ENCODE assay signal across 22 mouse cellular contexts in genomic region chr10:110156412-110156811, GRCm38 (mm10).
DNase-seq lines count a peak whose midpoint lies in the region; ATAC-seq and TF ChIP-seq lines count a peak whose summit lies in the region.
"Had no signal": no experiment of that assay in that cellular context is flagged by ENCODE, and none has a peak within 500 bp of the region (broad histone marks: within the 10 kb centered on the region; RNA-seq: fewer than 3 reads in every experiment).

No protein-coding gene starts in this region.

- DNase-seq in hindbrain, embryonic 14.5 days (ENCODE audit: low spot score): no peak
- DNase-seq in hindbrain, postnatal 0 days (ENCODE audit: low spot score): no peak
- DNase-seq in lung, adult 18-20 months: no peak
- DNase-seq in lung, postnatal 25 days (ENCODE audit: low spot score): peak; percentile 11
- no peak for DNase-seq in lung, postnatal 36 days
- DNase-seq: adrenal gland, postnatal 10 days; adrenal gland, postnatal 36 days; cerebellum, adult 18-20 months; cerebellum, adult 9-10 months; cerebellum, postnatal 14 days; gastrocnemius, adult 2 months; gastrocnemius, postnatal 14 days; heart, adult 11 months had no signal

- H3K27me3 ChIP-seq in hindbrain, embryonic 14.5 days (ENCODE audit: control insufficient read depth, insufficient read depth, low read length): no peaks in the 10 kb centered on the region
- no peaks in the 10 kb centered on the region for H3K27me3 ChIP-seq in hindbrain, postnatal 0 days (ENCODE audit: insufficient read depth, low read length)
- no peaks in the 10 kb centered on the region for H3K27me3 ChIP-seq in lung, embryonic 15.5 days
- H3K27me3 ChIP-seq: embryonic facial prominence, embryonic 12.5 days; embryonic facial prominence, embryonic 15.5 days; hindbrain, embryonic 12.5 days had no signal

- no peak overlapping the region for H3K4me2 ChIP-seq in hindbrain, embryonic 14.5 days (replicated peaks)
- no peak overlapping the region for H3K4me2 ChIP-seq in hindbrain, postnatal 0 days (ENCODE audit: low read depth, low read length)
- no peak overlapping the region for H3K4me2 ChIP-seq in lung, embryonic 15.5 days
- H3K4me2 ChIP-seq: embryonic facial prominence, embryonic 12.5 days; embryonic facial prominence, embryonic 15.5 days; heart, embryonic 11.5 days; hindbrain, embryonic 12.5 days had no signal

- WGBS in hindbrain, embryonic 14.5 days: 51% methylated on average over 1 of the region's 1 CpGs
- WGBS in hindbrain, postnatal 0 days: 32% methylated on average over 1 of the region's 1 CpGs
- WGBS in lung, embryonic 15.5 days: 13% methylated on average over 1 of the region's 1 CpGs

- no peak overlapping the region for H3K9ac ChIP-seq in hindbrain, embryonic 14.5 days
- H3K9ac ChIP-seq in hindbrain, postnatal 0 days (replicated peaks; ENCODE audit: low read length): no peak overlapping the region
- H3K9ac ChIP-seq in lung, embryonic 15.5 days: no peak overlapping the region
- H3K9ac ChIP-seq: embryonic facial prominence, embryonic 12.5 days; embryonic facial prominence, embryonic 15.5 days; forebrain, postnatal 0 days; hindbrain, embryonic 12.5 days had no signal

- no peak for ATAC-seq in hindbrain, embryonic 14.5 days (ENCODE audit: low FRiP score)
- no peak for ATAC-seq in hindbrain, postnatal 0 days
- peak; percentile 71 for ATAC-seq in lung, embryonic 15.5 days (ENCODE audit: borderline replicate concordance, extremely low read depth, low FRiP score, low TSS enrichment)
- ATAC-seq: forebrain, embryonic 14.5 days; hindbrain, embryonic 16.5 days; Patski had no signal

- H3K36me3 ChIP-seq in hindbrain, embryonic 14.5 days (replicated peaks; ENCODE audit: control insufficient read depth, insufficient read depth): no peaks in the 10 kb centered on the region
- H3K36me3 ChIP-seq in hindbrain, postnatal 0 days (ENCODE audit: insufficient read depth, low read length): no peaks in the 10 kb centered on the region
- H3K36me3 ChIP-seq in lung, embryonic 15.5 days: no peaks in the 10 kb centered on the region
- H3K36me3 ChIP-seq: embryonic facial prominence, embryonic 12.5 days; embryonic facial prominence, embryonic 15.5 days; hindbrain, embryonic 12.5 days had no signal

- 0 out of 2 replicates have a peak overlapping the region, but pooled peaks have one; percentile 32 for H3K27ac ChIP-seq in hindbrain, embryonic 14.5 days
- no peak overlapping the region for H3K27ac ChIP-seq in hindbrain, postnatal 0 days
- no peak overlapping the region for H3K27ac ChIP-seq in lung, embryonic 15.5 days
- H3K27ac ChIP-seq: embryonic facial prominence, embryonic 12.5 days; embryonic facial prominence, embryonic 15.5 days; gastrocnemius, adult 2 months had no signal

- no peaks in the 10 kb centered on the region for H3K9me3 ChIP-seq in hindbrain, embryonic 14.5 days (ENCODE audit: control insufficient read depth, low read length)
- H3K9me3 ChIP-seq in hindbrain, postnatal 0 days (ENCODE audit: low read length): no peaks in the 10 kb centered on the region
- no peaks in the 10 kb centered on the region for H3K9me3 ChIP-seq in lung, embryonic 15.5 days
- H3K9me3 ChIP-seq: embryonic facial prominence, embryonic 12.5 days; embryonic facial prominence, embryonic 15.5 days; hindbrain, embryonic 12.5 days had no signal

- peaks cover 40% of the 10 kb centered on the region for H3K4me1 ChIP-seq in hindbrain, embryonic 14.5 days (replicated peaks; ENCODE audit: control insufficient read depth, insufficient read depth, low read length)
- H3K4me1 ChIP-seq in hindbrain, postnatal 0 days (ENCODE audit: insufficient read depth, low read length): 0 out of 2 replicates have a peak, but pooled peaks cover 3% of the 10 kb centered on the region
- H3K4me1 ChIP-seq in lung, embryonic 15.5 days: peaks cover 14% of the 10 kb centered on the region
- H3K4me1 ChIP-seq: embryonic facial prominence, embryonic 12.5 days had no signal

- H3K4me3 ChIP-seq in hindbrain, embryonic 14.5 days (replicated peaks; ENCODE audit: low read length): no peak overlapping the region
- H3K4me3 ChIP-seq in hindbrain, postnatal 0 days (ENCODE audit: low read length): no peak overlapping the region
- no peak overlapping the region for H3K4me3 ChIP-seq in lung, embryonic 15.5 days
- H3K4me3 ChIP-seq: embryonic facial prominence, embryonic 12.5 days; embryonic facial prominence, embryonic 15.5 days; gastrocnemius, adult 2 months; hindbrain, embryonic 12.5 days had no signal

- TF ChIP-seq CTCF in hindbrain, postnatal 0 days (IDR thresholded peaks at IDR 0.05; ENCODE audit: low read depth): no peak
